Mouse (Mus musculus): ENCODE data around the gene Tspan5.

The Tspan5 gene

DNA sequence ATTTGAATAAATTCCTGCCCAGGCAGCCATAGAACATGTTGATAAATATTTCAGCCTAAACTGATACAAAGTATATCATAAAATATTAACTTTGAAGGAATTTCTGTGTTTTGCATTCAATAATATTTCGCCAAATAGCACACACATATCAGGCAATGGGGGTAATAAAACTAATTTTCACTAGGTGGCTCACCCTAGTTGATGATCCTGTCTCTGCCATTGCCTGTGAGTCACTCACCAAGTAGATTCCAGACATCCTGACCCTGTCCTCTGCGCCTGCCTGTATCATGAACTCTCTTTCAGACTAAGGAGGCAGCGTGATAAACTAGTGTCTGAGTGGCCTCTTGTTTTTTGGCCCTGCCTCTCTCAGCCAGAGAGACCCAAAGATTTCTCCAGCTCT is 105.8 kb downstream of the Tspan5 start:
- no peak for DNase-seq (ENCODE audit: low spot score)

DNA sequence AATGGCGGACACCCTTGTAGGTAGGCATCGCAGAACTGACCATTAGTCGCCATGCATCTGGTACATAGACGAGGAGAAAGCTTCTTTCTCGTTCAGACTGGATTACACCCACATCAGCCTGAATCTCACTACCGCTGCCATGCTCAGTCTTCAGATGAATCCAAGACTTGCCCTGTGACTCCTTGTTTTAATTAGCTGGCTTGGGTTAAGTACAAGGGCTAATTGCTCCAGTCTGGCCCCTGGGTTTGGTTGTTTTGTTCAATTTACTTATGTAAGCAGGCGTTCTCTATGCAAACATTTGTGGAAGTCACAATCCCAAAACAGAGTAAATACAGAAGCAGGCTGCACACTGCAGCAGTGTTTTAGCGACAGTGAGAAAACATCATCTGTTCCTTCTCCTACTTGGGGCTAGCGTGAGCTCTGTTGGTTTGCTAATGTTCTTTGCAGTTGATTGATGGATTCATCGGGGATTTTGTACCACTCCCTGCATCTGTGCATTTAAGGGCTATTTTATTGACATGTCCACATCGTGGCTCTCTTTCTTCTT is 107.8 kb downstream of the Tspan5 start:
- DNase-seq (ENCODE audit: low spot score): no peak

DNA sequence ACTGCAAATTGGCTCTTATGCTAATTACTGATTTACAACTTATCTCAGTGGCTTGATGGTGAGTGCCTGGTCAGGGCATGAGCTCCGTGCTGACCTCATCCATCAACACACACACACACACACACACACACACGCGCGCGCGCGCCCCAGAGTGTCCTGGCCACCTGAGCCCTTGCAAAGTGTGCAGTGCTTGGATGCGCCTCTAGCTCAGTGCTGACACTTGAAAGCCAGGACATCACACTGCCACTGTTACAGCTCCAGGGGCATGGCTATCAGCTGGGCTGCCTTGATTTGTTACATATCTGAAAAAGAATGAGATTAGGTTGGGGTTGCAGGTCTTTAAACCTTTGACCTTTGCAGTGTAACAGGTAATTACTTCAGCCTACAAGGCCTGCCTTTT is 109.9 kb downstream of the Tspan5 start:
- DNase-seq (ENCODE audit: low spot score): no peak

DNA sequence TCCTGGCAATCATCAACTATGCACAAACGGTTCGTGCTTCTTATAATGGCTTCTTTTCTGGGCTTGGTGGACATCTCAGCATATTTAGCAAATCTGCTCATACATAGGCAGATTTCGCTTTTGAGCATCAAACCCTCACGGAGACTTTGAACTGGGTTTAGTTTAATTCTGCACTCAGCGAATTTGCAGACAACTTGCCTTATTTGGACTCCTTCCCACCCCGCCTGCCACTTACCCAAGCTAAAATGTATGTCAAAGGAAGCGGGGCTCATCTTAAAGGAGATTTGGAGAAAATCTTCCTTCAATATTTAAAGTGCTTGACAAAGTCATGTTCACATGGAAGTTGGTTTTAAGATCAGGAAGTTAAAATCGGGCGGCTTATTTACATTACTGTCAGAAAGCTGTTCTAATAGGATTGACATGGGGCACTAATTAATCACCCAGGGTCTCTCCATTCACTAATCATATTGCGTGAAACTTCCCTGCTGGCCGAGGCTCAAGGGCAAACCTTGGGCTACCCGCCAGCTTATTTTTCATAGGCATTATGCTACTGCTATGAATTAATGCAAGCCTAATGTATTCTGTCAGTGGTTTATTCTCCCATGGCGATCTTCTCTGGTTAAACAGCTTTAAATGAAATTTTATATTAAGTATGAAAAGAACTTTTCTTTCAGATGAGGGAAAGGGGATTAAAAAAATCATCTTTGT is 111.1 kb downstream of the Tspan5 start:
- no peak for DNase-seq (ENCODE audit: low spot score)

DNA sequence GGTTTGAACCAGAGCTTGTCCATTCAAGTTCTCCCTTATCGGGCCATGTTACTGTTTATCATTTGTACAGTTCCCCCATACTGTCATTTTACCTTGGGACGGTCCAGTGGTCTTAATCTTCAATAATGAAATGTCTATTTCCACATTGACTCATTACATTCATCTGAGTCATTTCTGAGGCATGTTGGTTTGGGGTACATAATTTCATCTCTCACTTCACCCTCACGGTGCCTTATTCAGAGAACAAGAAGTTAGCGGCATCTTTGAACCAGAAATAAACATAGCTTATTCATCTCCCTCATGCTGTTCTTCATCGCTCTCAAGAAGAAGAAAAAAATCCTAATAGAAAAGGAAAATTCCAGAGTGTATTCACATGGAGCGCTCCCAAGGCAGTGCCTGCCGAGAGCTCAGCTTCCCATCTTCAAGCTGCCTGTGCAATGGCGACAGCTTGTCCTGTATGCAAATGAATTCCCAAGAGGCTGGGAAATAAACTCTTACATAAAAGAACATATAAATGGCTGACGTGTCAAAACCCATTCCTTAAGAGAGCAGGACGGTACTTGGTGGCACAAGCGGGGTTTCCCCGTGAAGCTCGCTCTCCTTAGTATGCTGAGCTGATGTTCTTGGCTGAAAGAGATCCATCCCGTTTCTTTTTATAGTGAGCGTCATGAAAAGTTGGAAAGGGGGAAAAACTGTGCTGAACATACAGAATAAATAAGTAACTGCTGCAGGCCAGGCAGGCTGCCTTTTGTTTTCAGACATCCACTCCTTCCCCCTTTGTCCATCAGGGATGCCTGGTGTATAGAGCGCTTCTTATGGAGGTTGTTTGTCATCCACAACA is 112.2 kb downstream of the Tspan5 start:
- no peak for DNase-seq (ENCODE audit: low spot score)

DNA sequence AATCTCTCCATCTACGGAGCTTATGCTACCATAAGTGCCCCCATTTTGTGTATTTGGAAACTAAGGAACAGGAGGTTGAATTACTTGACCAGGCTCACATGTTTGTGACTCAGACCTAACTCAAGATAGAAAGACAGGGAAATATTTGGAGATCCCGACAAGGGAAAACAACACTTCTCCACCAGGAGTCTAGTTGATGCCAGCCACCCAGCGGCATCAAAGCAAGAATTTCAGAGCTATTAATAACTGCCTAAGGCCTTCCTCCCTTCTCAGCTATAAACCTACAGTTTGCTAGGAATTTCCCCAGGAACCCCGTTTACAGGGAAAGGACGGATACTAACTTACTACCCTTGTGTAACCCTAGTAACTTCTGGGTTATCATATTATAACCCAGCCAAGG is 113.4 kb downstream of the Tspan5 start:
- DNase-seq (ENCODE audit: low spot score): no peak

DNA sequence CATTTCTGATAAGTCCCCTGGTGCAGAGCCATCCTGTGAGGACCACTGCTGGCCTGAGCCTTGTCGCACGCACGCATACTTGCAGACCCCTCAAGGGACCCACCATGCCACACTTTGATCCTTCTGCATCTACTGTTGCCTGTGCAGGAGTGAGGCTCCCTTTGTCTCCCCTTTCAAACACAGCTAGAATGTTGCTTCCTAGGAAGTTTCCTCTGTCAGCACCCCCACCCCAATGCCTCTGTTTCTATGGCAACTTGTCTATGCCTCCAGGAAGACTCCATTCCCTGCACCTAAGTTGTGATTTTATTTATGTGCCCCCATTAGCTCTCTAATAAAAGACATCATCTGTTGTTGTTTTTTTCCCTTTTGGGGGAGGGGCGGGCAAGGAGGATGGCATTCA is 115.0 kb downstream of the Tspan5 start:
- no peak for DNase-seq (ENCODE audit: low spot score)

DNA sequence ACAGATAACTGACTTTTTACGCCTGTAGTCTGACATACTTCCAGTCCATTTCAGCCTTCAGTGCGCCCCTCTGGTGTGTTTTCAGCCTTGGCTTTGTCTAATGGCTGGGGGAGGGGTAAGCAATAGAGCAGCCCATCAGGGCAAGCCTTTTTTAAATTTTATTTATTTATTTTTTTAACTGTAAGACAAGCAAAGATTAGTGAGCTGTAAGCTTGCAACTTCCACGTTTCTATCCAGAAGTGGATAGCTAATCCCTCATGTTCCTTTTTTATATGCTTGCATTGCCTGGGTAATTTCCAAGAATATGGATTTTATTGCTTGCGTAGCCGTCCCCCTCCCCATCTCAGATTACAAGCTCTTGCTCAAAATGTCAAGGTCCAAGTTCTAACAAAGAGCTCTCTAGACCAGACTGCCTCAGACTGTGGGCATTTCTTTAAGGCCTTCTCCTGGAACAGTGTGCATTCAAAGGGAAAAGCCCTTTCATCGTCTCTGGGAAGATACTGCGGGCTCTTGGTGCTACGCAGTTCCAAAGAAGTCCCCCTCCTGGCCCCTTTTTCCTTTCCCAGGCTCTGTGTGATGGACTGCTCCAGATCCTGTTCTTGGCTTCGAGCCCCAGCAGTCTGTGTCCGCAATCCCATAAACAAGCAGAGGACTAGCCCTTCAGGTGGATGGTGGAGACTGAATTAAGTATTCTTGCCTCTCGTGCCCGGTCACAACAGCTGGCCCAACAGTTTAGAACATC is 116.0 kb downstream of the Tspan5 start:
- no peak for DNase-seq (ENCODE audit: low spot score)

DNA sequence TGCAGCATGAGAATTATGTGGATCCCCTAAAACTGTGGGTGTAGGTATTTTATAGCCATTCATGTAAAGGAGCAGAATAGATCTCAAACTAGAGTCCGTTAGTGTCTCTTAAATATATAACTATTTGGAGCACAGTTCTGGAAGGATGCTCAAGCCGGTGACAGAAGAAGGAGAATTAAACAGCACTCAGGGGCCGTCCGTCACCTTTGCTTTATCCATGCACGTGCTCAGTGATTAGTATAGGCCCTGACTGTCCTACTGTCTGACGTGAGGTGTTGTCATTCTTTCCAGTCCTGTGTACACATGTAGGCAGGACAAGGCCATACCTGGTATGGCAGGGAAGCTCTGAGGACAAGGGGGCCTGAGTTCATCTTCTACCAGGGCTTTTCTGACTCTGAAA is 116.7 kb downstream of the Tspan5 start:
- DNase-seq (ENCODE audit: low spot score): no peak

DNA sequence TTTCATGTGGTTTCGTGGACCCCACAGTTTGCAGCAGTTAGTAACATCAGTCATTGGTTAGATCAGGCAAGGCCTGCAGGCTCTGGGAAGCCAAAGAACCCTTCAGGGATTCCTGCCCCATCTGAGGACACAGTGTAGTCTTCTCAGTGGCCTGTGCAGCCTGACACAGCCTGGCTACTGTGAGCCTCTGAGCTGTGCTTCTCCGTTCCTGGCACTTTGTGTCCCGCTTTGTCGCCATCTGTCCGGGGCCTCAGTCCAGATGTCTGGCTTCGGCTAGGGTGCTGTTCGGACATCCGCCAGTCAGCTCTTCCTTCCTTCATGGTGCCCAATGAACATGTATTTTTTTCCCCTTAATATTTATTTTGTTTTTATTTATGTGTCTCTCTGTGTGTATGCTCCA is 117.2 kb downstream of the Tspan5 start:
- no peak for DNase-seq (ENCODE audit: low spot score)

DNA sequence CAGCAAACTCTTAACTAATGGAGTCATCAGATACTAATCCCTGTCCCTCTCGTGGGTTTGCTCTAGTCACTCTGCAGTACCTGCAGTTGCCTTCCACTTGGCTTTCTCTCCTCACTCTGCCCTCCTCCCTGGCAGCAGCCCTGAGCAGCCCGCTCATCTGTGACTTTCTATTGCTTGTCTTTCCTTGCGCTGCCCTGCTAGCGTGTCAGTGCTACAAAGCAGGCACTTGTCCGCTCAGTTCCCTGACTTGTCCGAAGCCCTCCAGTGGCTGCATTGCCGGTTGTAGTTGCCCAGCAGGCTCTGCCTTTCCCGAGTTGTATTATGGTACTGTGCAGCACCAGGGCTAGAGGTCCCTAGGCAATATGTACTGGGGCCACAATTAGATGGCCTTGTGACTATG is 117.7 kb downstream of the Tspan5 start:
- DNase-seq (ENCODE audit: low spot score): no peak

DNA sequence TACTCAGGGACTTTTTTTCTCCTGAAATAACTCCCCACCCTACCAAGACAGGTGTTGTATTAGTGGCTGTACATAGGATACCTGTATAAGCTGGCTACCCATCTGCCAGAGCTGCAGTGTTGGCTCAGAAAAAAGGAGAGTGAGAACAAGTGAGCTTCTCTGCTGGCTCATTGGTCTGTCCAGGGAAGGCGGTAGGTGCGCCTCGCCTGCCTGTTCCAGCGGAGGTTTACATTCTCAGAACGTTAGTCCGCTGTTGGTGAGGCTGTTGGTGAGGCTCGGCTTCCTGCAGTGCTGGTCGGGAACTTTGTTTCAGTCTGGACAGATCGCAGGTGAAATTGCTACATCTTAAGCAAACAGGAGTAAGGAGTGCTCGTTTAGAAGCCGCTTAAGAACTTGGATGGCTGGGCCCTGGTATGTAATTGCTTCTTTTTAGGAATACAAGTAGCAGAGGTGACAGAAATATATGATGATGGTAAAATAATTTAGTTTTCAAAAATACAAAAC is 118.3 kb downstream of the Tspan5 start:
- DNase-seq (ENCODE audit: low spot score): no peak

DNA sequence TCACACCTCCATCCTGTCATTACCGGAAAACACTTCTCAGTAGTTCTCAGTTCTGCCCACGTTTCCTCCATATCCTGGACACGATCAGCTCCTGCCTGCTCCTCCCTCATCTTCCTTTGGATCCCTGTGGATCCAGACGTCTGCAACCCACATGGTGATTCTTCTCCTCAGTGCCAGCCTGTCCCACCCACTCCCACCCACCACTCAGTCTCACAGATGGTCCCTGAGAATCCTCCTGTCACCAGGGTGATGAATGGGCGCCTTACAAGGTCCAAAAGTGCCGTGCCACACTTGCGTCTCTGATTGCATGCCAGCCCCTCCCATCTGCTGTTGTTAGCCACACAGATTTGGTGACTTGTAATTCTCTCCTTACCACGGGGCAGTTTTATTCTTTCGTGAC is 119.0 kb downstream of the Tspan5 start:
- DNase-seq (ENCODE audit: low spot score): no peak

DNA sequence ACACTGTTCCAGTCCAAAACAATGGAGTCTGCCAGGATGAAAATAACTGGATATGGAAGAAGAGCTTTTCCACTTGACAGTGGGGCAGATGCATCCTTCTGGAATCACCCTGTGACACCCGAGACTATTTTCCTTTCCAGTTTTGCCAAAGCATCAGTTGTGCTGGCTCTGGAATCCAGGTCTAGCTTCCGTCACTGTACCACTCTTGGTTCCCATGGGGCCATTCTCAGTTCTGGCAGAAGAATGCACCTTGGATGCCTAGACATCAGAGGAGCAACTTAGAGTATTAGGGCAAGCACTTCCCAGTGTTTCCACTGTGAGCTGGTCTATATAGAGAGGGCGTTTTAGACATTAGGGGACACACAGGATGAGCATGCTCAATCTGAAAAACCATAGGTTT is 119.6 kb downstream of the Tspan5 start:
- no peak for DNase-seq (ENCODE audit: low spot score)

DNA sequence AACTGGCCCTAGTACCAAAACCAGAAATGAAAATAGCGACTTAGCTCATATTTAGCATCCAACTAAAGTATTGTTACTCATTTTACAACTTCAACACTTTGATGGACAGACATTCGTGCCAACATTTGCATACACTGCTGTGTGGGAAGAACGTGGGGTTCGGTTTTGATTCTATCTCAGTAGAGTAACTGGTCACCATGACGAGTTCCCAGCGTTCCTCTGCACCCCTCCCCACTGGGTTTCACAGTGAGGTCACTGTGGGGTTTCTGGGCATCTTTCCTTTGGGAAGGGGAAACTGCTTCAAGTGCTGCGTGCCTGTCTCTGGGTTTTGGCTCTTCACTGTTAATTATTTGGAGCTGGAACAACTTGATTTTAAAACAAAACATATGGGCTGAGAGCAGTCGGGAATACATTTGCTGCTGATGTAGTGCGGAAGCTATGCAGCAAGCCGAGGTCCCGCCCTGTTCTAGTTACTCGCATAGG is 122.2 kb downstream of the Tspan5 start:
- DNase-seq (ENCODE audit: low spot score): no peak

DNA sequence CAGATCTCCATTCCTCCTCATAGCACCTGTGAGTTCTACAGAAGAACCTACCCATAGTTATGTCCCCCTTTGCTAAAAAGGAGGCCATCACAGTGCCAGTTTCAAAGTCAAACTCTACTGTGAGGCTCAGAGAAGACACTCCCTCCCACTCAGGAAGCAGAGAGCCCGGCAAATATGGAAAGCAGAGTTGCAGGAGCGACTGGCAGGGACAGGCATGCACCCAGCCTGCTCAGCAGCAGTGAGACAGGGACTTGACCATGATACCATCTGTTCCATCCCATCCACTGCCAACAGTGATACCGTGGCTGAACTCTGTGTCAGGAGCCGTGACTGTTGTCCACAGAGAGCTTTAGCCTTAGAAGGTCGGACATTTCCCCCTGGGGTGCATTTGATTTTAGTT is 123.3 kb downstream of the Tspan5 start:
- DNase-seq (ENCODE audit: low spot score): no peak

DNA sequence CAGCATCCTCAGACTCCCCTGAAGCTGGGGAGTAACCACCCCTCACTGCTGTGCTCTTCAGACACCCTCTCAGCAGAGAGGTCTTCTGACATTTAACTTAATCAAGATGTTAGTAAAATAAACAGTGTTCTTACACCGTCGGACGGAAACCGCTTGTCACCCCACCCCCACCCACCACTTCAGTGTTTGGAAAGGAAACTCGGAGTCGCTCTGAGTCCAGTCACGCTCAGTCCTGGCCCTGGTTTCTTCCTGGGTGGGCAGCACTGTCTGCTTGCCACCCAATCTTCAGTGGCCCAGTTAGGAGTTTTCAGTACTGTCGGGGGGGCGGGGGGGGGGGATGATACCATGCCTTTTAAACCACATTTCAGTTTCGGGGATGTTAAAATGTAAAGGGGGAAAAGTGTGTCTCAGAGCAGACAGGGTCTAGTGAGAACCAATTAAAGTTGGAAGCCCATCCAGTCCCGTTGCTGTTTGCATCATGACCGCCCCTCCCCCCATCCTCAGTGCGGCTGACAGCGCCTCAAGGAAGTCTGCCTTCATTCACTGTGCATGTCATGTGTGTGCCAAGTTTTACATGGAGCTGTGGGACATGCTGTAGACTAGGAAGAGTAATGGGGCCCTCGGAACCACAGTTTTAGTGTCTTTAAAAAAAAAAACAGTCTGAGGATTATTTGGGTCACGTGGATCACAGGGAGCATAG is 125.3 kb downstream of the Tspan5 start:
- DNase-seq (ENCODE audit: low spot score): no peak

DNA sequence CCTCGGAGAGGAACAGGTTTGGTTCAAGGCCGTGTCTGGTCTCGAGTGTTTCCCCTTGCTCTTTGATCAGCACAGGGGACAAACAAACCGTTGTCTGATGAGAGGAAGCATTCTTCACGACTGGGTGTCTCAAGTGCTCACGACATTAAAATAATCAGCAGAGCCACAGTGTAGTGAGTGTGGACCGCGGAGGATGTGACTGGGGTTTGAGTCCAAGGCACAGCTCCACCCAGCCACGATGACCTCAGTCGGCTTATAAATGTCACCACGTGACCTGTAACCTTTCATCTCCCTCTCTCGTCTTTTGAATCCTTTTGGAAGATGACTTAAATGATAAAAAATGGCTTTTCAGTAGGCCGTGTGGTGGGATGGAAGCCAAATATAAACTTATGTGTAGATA is 126.4 kb downstream of the Tspan5 start:
- no peak for DNase-seq (ENCODE audit: low spot score)

DNA sequence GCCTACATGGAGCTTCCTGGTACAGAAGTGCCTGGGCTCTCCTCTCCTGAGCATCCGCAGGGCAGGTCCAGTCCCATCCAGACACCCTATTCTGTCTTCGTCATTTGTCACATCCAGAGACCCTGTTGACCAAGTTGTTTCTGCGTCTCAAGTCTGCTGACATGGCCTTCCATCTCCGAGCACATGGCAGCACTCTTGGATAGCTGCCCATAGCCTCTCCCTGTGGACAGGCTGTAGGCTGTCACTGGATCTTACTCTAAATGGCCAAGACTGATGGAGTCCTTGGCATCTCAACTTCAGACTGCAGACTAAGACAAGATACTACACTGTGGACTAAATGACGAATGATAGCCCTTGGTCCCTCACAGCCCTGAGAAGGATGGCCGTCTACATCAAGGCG is 133.3 kb downstream of the Tspan5 start:
- DNase-seq (ENCODE audit: low spot score): no peak

DNA sequence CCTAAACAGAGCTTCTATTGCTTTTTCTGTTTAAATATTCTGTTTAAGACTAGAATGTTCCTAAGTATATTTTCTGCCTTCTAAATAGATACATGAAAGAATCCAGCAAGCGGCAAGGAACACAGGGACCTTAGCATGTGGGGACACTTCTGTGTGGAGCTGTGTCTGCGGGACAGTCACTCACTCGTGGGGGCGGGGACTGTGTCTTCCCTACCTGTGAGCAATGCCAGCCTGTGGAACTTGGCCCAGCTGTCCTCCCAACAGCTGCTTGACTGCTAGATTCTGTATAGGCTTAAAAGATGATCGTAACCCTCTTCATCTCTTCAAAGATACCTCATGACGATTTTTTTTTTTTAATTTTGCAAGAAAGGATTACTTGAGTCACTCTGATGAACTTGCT is 133.9 kb downstream of the Tspan5 start:
- no peak for DNase-seq (ENCODE audit: low spot score)

DNA sequence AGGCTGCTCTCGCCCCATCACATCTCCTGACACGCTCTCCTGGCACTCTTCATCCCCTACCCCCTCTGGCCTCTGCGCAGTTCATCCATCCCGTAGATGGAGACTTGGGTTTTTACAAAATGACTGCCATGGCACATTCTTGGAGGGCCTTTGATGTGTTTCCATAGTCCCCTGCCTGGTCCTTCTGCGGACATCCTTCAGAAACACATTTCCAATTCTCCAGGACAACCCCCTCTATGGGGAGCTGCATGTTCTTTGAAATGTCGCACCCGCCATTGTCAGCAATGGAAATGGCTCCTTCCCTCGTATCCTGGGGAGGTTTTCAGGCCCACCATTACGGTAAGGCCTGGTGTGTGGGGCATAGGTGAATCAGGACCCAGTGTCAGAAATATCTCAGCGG is 134.4 kb downstream of the Tspan5 start:
- no peak for DNase-seq (ENCODE audit: low spot score)

DNA sequence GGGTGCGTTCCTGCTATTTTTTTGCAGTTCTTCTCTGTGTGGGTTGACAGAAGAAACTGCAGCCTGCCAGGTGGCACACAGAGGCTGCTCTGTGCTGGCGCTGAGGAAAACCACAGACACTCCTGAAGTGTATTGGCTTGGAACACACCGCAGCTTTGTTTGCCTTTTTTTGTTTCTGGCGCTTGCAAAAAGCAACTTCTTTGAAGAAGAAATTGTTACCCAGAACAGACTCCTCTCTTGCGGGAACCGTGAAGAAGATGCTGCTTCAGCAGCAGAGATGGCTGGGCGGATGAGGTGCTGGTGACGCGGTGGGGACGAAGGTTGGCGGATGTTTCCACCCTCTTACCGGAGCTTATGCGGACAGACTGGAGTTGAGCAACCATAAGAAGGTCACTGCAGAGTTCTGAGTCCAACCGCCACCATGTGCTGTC is 135.0 kb downstream of the Tspan5 start:
- no peak for DNase-seq (ENCODE audit: low spot score)
